Mouse (Mus musculus): ENCODE measurements around the gene Zfhx3.

Zfhx3 gene

DNA sequence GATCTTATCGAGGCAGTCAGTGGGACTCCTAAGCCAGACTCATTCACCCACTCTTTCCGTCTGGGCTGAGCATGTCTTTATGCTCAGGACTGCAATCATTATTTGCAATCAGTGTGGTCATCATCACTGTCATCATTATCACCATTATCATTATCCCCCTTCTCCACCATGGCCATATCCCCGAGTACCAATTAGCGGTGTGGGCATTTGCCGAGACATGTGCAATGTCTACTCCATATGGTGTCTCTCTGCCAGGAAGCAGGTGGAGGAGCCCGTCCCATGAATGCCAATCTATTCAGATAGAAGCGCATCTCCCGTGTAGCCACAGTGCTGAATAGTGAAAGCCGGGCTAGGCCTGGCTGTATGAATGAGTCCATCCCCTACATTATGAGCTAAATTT lies 747.2 kb downstream of the Zfhx3 start:
- no peak for DNase-seq

DNA sequence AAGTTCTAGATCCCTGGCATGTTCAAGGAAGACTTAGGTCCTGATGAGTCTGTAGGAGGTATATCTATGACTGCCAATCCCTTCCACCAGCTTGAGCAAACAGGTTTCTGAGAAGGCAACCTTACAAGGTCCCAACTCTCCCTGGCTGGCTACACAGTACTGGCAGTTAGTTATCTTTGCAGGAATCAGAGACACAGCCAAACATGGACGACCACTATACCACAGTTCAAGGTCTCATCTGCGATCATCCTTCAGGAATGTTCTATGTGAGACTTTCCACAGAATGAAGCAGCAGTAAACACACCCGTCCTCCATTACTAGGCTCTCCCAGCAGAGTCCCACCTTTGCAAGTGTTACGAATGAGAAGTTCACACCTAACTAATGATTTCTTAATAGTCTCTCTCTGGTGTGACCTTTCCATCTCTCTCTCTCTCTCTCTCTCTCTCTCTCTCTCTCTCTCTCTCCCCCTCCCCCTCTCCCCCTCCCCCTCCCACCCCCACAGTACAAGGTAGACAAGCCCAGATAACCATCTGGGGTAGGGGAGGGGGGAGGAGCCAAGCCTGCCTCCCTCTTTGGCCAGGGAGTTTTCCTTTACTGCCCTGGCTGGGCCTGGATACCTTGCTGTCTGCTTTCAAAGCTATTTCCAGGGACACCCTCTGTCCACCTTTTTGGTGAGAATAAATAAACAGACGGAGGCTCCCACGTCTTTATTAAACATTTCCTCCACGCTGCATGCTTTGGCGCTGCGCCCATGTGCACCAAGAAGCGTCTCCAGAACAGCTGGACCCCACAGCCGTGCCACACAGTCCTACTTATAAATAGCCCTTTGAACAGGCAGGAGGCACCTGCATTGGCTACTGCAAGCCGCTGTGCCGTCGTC lies 748.4 kb downstream of the Zfhx3 start:
- no peak for DNase-seq

DNA sequence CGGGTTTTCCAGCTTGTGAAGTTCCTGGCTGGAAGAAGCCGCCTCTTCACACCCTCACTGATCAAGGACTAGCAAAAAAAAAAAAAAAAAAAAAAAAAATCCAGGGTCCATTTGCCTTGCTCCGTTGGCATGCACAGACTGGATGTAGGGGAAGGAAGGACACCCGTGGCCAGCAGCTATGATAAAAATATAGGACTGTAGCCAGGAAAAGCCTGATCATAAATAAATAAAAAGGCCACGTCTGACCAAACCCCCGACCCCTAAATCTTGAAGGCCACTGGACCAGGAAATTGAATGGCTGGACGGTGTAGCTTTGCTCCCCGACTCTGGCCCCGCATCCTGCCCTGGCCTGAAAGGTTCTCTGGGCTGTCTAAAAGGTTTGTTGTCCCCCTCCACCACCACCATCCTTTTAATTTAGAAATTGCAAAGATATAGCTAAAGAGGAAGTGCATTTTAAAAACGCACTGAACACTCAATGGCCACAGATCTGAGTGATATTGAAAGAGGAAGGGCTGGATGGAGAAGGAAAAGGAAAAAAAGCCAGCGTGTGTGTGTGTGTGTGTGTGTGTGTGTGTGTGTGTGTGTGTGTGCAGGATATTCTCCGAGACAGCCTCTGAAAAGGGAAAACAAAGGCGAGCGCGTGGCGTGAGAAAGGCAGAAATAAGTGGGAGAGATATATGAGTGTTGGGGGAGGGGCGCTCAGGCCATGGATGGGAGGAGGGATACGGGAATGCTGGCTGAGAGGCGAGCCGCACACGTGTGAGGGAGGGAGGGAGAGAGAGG lies 749.2 kb downstream of the Zfhx3 start:
- DNase-seq, result no peak

DNA sequence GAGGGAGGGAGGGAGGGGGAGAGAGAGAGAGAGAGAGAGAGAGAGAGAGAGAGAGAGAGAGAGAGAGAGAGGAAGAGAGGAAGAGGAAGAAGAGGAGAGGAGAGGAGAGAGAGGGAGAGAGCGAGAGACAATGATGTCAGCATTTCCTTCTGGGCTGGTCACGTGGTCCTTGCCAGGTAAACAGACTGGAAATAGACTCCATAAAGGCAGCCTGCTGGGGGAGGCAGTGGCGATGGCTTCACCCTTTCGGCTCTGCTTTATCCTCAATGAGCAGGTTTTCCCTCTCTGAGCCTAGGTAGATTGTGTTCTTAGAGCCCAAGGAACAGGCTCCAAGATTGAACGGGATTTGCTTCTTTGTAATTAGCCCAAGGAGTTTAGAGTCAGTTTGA lies 749.8 kb downstream of the Zfhx3 start:
- no peak for DNase-seq

DNA sequence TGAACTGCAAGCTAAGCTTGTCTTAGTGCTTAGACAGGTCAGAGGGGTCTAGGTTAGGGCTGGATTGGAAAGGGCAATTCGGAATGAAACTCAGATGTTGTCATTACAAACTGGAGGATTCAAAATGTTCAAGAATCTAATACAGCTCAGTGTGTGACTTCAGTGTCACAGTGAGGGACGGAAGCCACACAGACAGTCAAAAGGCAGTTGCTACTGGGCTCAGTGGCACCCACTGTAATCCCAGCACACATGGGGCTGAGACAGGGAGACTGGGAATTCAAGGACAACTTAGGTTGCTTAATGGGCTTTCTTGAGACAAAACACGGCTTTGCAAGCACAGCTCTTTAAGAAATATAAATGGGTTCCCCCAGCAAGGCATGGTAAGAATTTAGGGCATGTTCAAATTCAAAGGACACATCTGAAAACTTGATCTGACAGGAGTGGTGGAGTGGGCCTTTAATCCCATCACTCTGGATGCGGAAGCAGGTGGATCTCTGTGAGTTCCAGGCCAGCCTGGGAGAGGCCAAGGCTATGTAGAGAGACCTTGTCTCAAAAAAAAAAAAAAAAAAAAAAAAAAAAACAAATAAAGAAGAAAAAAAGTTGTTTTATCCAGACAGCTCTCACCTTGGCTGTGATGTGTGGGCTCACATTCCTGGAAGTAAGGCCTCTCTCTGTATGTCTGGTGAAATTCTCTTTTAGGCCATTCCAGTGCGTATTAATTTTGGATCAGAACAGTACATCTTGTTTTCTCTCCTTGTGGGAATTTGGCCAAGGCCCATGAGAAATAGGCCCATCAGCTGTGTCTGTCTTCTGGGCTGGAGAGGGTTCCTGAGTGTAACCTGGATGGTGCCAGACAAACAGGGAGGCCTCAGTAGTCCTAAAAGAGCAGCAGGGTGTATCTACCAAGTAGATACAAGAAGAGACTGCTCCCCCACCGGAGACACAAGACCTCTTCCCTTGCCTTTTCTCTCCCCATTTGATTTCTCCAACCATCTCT lies 750.5 kb downstream of the Zfhx3 start:
- DNase-seq, result no peak

DNA sequence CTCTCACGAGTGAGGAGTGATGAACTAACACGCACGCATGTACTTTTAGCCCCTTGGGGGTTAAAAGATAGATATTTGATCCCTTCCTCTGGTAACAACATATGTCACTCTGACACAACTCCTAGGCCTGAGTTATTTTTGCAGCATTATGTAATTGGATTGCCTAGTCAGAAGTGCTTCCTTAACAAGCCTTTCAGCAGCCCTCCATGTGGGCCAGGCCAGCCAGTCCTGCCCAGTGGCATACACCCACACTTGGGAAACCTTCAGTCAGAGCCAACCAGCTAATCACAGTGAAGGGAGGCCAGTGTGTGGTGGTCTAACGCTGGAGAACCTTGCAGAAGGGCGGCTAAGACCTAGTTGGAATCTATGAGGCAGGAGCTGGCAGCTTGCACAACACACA lies 751.4 kb downstream of the Zfhx3 start:
- no peak for DNase-seq

DNA sequence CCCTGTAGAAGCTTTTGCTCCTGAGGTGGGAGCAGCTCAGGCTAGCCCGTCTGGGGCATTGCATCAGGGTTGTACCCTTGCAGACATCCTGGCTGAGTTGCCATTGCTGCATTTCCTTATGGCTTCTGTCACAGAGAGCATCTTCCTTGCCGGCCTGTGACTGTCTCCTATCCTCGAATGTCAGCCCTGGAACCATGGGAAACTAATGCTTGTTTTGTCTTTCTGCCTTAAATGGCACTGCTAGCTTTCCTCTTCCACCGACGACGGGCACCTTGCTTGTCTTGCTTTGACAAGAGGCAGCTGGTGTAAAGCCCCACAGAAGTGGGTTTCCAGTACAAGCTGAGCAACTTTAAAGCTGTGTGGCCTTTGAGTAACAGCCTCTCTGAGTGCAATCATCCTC lies 752.1 kb downstream of the Zfhx3 start:
- no peak for DNase-seq

DNA sequence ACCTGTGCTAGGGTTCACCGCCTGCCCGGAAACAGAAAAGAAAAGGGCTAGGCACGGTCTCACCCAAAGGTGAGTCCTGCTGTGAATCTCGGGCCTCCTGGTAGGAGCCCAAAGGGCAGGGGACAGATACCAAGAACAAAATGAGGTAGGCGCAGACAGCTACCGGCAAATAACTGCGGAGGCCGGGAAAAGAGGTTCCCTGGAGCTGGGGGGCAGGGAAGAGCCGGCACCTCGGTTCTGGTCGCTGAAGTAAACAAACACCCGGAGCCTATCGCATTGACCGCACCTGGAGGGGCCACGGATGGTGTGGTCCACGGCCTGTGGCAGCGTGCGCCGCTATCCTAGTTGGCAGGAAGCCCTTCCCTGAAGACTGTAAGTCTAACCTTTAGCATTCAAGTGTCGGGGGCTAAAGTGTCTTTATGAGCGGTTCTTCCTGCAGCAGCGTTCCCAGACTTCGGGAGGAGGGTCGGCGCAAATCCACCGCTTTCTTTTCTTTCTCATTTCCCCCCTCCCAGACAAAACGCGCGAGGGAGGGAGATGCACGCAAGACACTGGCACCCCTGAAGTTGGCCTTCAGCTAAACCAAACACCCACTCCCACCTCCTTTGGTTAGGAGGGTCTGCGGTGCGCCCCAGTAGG lies 752.9 kb downstream of the Zfhx3 start:
- DNase-seq, result no peak

DNA sequence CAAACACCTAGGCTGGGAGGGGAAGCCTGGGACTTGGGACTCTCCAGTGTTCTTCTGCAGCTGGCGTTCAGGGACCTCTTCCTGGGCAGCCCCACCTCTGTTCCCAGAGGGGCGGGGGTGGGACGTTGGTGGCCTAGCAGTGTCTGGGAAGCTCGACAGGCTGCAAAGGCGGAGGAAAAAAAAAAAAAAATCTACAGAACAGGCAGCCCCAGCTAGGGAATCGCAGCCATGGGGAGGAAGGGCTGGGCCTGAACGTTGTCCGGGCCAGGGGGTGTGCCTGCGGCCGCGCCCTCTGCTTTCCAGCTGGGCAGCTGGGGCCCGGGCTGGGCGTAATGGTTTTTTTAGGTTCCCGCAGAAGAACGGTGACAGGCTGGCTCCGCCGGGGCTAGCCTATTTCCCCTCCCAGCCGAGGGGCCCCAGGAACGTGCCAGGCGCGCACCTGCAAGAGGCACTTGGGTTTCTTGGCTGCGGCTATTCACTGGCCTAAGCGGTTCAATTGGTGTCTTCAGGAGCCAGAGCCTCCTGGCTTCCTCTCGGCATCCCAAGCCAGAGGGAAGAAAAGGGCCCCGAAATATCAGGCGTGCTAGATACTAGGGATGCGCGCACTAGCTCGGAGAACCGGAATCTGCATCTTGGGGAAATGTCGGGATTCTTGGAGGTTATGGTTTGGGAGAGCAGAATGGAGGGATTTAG lies 753.6 kb downstream of the Zfhx3 start:
- no peak for DNase-seq

DNA sequence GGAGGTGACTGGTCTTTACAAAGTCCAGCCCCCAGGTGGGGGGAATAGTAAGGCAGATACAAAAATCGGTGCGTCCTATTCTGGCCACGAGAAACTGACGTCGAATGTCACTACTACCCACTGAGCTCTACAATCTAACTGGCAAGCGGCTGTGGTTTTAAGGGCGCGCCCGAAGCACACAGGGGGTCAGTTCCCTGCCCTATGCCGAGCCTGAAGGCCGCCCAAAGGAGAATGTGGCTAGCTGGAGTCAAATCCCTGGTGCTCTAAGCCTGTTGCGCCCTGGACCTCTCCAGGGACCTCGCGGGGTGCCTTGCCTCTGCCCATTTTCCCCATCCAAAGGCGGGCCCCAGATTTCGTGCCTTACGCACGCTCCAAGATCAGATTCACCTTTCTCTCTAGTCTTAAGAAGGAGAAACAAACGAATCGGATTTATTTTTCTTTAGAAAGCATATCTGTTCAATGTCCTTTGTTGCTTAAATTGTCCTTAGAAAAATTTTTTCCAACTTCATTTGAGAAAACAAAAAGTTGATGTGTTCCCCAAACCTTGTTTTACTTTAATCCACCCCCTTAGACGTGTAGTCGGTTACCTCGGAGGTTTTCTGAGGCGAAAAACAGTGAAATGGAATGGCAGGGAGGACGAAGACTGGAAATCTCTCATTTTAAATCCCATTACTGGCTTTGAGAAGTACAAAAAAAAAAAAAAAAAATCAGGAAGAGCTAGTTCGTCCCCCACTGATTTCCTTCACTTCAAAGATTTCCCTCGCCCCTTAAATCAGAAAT lies 754.4 kb downstream of the Zfhx3 start:
- DNase-seq, result no peak

DNA sequence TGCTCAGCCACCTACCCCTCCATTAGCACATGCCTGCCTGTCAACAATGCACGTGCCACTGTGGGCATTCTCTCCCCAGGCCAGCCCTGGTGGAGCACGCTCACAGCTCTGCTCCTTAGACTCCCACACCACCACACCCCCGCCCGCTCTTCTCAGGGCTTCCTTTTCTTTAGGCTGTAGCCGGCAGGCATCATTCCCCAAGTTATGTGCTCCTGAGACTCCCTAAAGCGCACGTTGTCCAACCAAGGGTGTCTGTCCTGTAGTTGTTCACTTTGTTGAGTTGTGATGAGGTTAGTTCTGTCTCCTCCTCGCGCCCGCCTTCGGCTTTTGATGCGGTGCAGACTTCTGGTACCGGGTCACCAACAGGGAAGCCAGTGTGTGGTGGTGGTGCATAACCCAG lies 755.1 kb downstream of the Zfhx3 start:
- no peak for DNase-seq

DNA sequence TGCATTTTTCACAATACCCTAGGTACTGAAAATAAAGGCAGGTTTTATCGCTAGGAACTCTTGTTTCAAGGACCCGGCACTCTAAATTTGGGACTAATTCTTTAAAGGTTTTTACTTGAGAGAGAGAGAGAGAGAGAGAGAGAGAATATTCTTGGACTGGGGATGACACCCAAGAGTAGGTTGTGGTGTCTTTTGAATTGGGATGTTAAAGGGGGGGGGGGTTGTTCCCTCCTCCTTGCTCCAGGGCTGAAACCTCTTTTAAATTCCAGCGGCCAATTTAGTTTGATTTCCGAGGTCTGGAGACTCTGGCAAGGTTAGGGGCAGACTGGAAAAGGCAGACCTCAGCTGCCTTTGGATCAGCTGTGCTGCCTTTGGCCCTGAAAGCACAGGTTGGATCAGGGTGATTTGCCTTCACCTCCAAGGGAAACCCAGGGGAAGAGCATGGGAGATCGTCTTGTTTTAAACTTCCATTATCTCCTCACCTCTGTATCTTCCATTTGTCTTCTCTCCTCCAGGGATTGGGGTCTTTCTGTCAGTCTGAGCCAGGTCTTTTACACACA lies 755.7 kb downstream of the Zfhx3 start:
- DNase-seq, result no peak

DNA sequence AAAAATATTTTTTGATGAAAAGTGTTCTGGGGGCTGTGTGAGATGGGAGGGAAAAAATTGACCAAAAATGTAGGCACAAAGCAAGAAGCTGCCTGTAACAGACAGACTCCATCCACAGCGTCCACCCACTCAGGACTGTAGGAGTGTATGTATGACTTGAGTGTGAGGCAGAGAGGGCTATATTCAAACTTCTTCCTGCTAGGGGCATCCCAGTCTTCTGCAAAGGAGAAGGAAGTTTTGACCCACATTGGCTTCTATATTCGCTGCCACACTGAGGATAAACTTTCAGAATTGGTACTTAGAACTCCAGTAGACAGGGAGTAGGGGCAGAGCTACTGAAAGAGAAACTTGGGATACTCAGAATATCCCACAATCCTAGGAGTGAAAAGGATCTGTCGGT lies 756.6 kb downstream of the Zfhx3 start:
- DNase-seq, result no peak

DNA sequence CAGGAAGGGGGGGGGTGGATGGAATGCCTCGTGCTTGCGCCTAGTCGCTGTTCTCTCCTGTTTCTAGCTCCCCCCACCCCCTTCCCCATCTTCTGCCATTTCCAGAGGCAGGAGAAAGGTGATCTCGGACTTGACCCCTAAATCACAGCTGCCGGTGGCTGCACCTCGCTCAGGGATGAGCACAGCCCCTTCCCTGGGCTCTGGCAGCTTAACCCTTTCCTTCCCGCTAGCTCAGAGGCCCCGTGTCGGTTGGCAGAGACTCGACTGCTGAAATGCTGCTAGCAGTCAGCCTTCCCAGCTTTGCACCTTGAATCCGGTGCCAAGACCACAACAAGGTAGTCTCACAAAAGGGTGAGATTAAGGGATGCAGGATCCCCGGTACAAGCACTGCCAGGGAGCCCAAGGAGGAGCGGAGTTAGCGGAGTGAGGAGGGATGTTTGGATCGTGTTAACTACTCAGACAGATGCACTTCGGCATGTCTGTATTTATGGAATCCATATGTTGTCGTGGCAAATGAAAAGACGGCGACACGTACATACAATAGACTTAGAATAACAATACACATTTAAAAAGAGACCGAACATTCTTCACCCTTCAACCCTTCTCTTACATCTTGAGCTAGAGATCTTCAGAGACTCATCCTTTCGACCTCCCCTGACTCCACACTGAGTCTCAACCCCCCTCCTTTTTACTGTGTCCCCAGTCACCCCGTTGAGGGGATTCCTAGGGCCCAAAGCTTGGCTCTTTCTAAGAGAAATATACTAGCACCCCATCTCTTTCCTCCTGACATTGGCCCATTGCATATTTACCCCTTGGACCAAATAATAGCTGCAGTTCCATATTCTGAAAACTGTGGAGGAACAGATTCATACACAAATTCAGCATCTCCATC lies 757.3 kb downstream of the Zfhx3 start:
- DNase-seq, result no peak

DNA sequence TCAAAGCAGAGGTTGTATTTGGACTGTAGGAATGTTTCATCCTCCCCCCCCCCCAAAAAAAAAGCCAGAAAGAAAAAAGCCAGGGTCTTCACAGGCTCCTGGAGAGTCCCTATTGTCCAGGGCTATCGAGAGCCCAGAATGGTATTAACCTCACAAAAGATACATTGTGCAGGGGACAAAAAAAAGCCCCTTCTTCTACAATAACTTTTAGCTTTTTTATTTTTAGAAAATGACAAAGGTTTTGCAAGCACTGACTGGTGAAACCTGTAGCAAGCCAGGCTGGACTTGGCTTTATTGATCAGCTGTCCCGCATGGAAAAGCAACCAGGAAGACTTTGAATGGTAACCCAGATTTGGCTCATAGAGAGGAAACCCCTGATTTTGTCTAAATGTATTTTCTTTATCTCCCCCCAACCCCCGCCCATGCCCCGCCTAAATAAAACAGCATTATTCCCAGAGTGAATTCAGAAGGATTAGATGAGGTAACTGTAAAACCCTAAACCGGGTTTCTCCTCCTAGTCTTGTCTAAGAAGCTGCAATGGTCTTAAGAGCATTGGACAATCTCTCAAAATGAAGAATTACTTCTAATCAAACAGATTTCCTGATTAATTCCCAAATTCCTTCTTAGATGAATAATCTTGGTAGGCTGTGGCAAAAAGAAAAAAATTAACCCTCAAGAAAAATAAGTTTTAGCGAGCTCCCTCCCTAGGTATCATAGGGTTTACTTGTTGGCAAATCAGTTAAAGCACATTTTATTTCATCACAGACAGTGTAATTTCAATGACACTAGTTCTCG lies 759.1 kb downstream of the Zfhx3 start:
- DNase-seq, result no peak

DNA sequence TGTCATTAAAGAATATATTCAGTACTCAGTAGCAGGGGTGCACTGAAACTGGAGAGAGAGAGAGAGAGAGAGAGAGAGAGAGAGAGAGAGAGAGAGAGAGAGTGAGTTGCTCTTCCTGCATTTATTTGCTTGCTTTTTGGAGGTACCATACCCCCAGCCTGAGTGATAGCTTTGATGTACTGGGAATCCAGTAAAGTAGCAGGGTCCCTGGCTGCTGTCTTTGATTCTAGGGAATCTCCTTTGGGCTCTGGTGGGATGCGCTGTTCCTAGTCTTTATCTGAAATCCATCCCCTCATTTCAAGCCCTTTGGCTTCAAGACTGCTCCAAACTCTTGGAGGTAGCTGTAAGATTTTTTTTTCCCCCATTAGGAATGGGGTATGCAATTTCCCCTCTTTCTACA lies 759.8 kb downstream of the Zfhx3 start:
- DNase-seq, result no peak

DNA sequence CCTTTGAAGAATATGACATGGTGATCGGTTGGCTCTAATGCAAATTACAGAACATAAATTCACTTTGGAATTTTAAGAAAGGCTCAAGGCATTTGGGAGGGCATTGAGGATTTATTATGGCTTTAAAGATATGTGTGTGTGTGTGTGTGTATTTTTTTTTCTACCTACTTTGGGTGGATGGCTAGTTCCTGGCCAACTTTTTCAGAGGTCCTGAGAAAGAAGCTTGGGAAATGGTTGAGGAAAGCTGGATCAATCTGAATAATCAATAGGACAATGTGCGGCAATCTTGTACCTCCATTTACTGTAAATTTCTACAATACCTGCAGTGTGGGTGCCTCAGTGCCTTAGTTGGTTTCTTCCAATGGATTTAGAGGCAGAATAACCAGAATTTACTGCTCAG lies 763.3 kb downstream of the Zfhx3 start:
- no peak for DNase-seq

DNA sequence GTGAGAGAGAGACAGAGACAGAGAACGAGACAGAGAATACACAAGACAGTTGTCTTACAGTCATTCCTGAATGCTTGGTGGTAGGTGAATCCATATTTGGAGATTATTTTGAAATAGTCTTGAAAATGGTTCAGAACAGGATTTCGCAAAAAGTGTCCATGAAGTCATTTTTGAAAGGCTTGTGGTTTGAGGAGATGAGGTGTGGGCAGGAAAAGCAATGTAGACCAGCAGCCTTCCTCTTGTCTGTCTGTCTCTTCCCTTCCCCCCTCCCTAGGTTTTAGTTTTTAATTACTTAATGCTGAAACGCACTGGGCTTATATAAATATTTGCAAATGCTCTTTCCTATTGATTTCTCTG lies 764.0 kb downstream of the Zfhx3 start:
- DNase-seq, result no peak
